ENCODE assay signal across 18 mouse cellular contexts in genomic region chr14:11060221-11060620, GRCm38 (mm10).
"Had no signal": no experiment of that assay in that cellular context is flagged by ENCODE, and none has a peak within 500 bp of the region (broad histone marks: within the 10 kb centered on the region; RNA-seq: fewer than 3 reads in every experiment).

No protein-coding gene starts in this region.

- ATAC-seq: hindbrain, embryonic 16.5 days; inflammation-experienced regulatory T-cells, adult 6 months; intestine, embryonic 15.5 days; intestine, postnatal 0 days; liver, embryonic 12.5 days had no signal

- DNase-seq: gastrocnemius, adult 2 months; gastrocnemius, postnatal 10 days; gastrocnemius, postnatal 25 days; heart, adult 18-20 months; heart, postnatal 10 days; heart, postnatal 4 days; kidney, adult 18-20 months; kidney, adult 8-10 months; kidney, postnatal 14 days; kidney, postnatal 36 days; layer of hippocampus, adult 9-11 months; layer of hippocampus, postnatal 36 days; left cerebral cortex, postnatal 4 days had no signal
